Mouse (Mus musculus) left cerebral cortex, adult 18-20 months (tissue): Measurements from ENCODE around the gene Dnmbp. TPM values are rescaled to one million over a fixed set of nuclear protein-coding genes. Genes with fewer than 3 reads are reported as not detected.

Source experiments
- DNase-seq, 2 experiments: peaks; one replicate each; pipeline ENCODE4 v3.0.0; 2021 to 2022; ENCODE audit warnings: low spot score in 2 of 2, mixed read lengths in 1 of 2
- total RNA-seq, 2 experiments: library from RNA; stranded (reverse); gene quantifications; 2 replicates each; pipeline ENCODE4 v1.2.3; 2021

Dnmbp gene
- total RNA-seq, 2 experiments from 2014 or later, result 14.3 TPM

GRCm38 (mm10) chr19:43879401-43880212, 60.4 kb downstream of the Dnmbp start:
- peak; percentile 41 to 61 for DNase-seq

DNA sequence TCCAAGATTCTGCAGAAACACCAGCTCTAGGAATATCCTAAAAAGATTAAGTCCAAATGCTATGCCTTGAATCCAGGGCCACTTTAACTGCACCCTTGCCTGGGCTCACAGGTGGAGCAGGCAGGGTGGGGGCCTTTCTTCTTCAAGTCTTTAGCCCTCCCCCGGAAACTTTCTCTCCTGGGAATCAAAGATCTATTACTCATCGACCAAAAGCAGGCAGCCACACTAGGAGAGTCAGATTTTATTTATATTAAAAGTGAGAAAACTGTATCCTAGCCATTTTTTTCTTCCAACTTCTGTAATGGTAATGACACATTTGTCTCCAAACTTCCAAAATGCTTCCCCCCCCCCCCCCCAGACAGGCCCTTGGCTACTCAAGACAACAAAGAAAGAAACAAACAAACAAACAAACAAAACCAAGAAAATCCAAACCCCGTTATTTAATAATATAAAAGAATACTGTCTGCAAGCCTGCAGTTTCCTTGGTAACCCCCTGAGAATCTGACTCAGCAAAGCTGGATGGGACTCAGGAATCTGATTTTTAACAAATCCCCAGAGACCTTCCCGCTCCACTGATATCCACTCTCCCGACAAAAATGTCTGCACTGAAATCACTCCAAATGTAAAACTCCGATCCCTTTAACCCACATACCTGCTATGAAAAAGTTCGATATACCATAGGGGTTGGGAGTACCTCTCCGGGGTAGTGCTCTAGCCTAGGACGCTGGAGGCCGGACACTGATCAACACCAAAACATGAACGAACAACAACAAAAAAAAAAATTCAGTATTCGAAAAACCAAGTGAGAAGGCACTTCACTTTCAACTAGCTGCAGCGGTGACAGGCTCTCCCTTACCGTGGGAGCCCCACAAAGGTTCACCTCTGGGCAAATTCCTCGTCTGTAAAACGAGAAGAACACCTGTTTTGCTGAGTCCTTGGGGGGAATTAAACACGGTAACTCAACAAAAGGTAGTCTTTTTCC, 61.6 kb downstream of the Dnmbp start:
- DNase-seq, result no peak

DNA sequence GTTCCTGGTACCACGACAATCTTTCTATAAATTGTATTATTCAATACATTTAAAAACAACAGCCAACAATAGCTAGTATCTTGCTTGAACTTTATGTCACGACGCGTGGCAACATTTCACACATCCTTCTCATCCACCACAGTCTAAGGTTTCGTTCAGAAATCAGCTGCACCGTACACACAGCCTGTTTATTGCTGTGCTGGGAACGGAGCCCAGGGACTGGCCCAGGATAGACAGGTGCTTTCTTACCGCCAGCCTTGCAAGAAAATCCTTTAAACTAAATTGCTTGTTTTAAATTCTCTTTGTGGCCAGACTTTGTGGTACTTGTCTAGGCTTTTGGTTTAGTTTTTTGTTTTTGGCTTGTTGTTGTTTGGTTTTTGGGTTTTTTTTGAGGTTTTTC, 62.6 kb downstream of the Dnmbp start:
- no peak for DNase-seq

GRCm38 (mm10) chr19:43875996-43876395, 64.0 kb downstream of the Dnmbp start:
- DNase-seq, result no peak

- DNase-seq, result no peak
Observed at GRCm38 (mm10) chr19:43874351-43874750, 65.6 kb downstream of the Dnmbp start.

- no peak for DNase-seq
Observed at GRCm38 (mm10) chr19:43870418-43870817, 69.6 kb downstream of the Dnmbp start.

DNA sequence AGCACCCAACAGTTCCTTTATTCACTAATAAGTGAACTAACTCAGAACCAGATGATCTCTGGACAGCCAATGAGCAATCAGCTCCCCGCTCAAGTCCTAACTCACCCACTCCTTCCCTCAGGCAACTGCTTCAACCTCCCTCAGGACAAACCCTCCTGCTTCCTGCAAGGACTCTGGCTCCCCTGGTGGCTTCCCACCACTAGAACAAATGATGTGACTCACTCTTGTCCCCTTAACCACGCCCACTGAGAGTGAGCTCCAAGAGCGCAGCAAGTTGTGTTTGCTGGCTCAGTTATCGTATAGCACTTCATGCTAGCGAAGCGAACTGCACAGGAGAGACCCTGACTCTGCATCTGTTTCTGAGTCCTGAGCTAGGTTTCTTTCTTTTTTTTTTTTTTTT, 82.6 kb downstream of the Dnmbp start:
- DNase-seq, result no peak

GRCm38 (mm10) chr19:43852837-43853545, 87.0 kb downstream of the Dnmbp start:
- no peak for DNase-seq

GRCm38 (mm10) chr19:43851996-43852630, 87.9 kb downstream of the Dnmbp start:
- DNase-seq, result no peak

- no peak for DNase-seq
Observed at GRCm38 (mm10) chr19:43850026-43850425, 90.0 kb downstream of the Dnmbp start.

- no peak for DNase-seq
Observed at GRCm38 (mm10) chr19:43847966-43848365, 92.0 kb downstream of the Dnmbp start.

DNA sequence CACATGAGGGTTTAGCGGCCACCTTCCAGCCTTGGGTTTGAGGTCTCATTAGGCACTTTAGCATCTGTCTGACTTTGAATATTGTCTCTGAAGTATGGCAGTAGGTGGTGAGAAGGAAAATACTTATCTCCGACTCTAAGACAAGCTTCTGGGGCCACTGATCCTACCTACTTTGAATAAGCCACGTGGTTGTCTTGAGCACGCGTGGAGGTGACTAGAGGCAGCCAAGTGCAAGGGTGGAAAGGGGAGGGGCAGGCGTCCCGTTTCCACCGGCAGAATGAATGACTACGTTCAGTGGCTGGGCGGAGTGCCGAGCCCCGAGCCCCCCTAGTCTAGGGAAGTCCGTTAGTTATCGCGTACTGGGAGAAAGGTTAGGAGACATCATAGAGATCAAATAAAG, 92.9 kb downstream of the Dnmbp start:
- no peak for DNase-seq

- DNase-seq, result no peak
Observed at GRCm38 (mm10) chr19:43845331-43845908, 94.6 kb downstream of the Dnmbp start.

DNA sequence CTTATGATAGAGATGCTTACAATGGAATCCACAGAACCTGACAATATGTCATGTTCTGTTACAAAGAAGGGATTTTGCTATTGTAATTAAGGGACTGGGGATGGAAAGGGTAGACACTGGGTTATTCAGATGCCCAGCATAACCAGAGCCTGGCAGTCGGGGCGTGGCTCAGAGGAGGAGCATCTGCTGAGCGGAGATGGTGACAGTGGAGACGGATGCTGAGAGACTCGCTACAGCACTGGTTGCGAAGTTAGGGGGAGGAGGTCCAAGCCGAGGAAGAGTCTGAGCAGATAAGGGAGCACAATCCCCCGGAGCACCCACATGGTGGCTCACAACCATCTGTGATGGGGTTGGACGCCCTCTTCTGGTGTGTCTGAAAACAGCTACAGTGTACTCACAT, 96.8 kb downstream of the Dnmbp start:
- no peak for DNase-seq

- DNase-seq, result peak; percentile 63 to 71
Observed at GRCm38 (mm10) chr19:43832425-43833069, 107.4 kb downstream of the Dnmbp start.

DNA sequence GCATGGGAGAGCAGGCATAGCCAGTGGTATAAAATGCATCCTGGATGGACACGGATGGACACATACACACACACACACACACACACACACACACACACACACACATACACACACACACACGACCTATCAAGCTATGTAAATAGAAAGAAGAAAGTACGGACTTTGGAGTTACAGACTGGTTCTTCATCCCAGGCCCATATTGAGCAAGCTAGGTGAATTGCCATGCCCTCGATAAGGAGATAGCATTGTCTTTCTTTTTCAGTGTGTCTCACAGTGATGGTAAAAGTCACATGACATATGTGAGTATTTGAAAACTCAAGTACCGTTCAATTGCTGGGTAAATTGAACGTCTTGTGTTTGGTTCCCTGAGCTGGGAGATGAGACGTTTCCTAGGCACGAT, 113.1 kb downstream of the Dnmbp start:
- DNase-seq, result no peak

DNA sequence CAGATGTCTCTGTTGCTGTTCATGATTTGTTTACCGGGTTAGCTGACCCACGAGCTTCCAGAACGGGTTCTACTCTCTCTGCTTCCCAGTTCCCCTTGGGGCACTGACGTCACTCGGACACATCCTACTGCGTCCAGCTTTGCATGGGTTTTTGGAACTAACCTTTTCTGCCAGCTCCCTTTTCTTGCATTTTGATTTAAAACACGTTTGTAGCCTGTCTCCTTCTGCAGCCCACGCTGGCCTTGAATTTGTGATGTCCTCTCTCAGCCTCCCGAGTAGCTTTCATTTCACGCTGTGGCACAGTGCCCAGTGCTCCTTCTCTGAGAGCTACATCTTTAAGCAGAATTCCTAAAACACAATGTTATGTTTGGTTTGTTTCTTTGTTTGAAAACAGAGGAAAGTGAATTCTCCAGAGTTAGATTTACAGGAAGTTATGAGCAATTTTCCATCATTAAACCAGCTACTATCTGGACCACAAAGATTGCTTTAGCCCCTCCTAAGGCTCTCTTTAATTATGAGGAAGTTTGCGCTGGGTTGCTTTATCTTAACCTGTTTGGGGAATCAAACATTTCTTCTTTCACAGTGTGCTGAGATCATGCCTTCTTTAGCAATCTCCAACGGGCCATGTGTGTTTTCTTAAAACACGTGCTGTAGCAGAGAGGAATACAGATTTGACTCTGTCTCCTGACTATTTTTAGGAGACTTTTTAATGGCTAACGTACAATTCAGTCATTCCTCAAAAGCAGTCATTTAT, 124.2 kb downstream of the Dnmbp start:
- DNase-seq, result peak; percentile 24 to 56

DNA sequence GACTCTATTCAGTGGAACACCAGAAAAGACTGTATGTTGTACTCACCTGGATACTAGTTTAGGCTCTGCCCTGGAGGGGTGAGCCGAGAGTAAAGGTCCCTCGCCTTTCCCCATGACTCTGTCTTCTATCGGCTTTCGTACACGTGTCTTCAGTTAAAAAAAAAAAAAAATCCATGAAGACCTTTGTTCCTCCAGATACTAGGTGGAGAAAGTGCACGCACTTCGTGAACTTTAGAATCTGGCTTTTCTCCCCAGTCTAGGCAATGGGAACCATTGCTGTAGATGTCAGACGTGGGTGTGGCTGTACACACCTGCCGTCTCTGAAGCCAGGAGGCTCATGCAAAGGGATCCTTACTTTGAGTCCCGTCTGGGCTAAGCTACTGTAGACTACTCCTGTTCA, 126.7 kb downstream of the Dnmbp start:
- no peak for DNase-seq

GRCm38 (mm10) chr19:43811419-43811818, 128.6 kb downstream of the Dnmbp start:
- no peak for DNase-seq
